Mouse (Mus musculus) kidney, adult 2 months (tissue): ENCODE measurements at regions not wholly inside any gene's neighbourhood (a gene's known extent, or its start where the extent isn't known, plus 50 kb on each side); places are given as distances from the start of the nearest gene placed in this dataset.

ENCODE experiments used
- CTCF ChIP-seq: fragments of 200-500 bp; conservative IDR thresholded peaks from 2 replicates; pipeline ENCODE4 v1.5.1; 2011; ENCODE audit warnings: low read depth, mild to moderate bottlenecking, control low read depth, low read length, moderate library complexity, mixed read lengths; ENCODE audit not compliant: insufficient read depth, insufficient read length
- POLR2A ChIP-seq: fragments of 200-500 bp; IDR thresholded peaks from one replicate; pipeline ENCODE4 v1.6.1; 2011; ENCODE audit warnings: low read depth, low read length, control low read depth

DNA sequence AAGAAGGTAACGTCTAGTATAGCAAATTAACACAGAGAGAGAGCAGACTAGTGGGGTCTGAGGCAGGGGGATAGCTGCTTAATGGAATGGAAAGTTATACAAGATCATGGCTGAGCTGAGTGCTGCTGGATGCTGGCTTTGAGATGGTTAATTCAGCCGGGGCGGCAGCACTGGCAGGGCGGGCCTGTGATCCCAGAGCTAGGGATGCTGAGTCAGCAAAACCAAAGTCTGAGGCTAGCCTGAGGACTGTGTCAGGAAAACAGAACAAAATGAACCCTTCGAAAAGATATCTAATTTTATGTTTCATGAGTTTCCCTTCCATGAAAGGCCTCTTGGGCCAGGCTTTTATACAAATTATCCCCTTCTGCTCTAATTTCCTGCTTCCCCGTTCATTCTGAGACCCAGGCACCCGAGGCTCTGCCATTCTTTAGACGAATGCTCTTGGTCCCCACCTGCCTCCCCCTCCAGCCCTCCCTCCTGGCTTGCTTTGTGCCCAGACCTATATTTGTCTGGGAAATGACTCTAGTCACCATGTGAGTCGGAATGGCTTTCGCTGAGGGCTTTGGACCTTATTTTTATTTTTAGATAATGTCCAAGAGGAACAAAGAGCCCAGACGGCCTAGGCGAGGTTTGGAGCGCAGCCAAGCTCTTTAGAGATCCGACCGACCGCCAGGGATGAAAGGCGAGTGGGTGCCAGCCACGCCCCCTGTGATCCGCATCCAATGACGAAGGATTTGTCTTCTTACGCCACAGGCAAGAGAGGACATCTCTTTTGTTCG lies 67.6 kb upstream of the Sec14l1 start:
- TF ChIP-seq POLR2A (no peak), CTCF (no peak)
